Mouse (Mus musculus): Measurements from ENCODE around the gene Ccn2.

- no peak for TF ChIP-seq CTCF (IDR thresholded peaks at IDR 0.05; ENCODE audit: low read depth)
- TF ChIP-seq EP300 (IDR thresholded peaks at IDR 0.05; ENCODE audit: low read depth) = no peak
These were observed 6.0 kb upstream of the Ccn2 start for GRCm38 (mm10) chr10:24589238-24589637.
